Mouse (Mus musculus): ENCODE measurements around the gene S100pbp. TPM values are rescaled to one million over a fixed set of nuclear protein-coding genes. Genes with fewer than 3 reads are reported as not detected.

The S100pbp gene
- polyA plus RNA-seq, 1 experiment from 2014 or later = 30.7 TPM

- DNase-seq (ENCODE audit: low spot score) = no peak
These were observed 21.9 kb upstream of the S100pbp start for GRCm38 (mm10) chr4:129211461-129211860.

GRCm38 (mm10) chr4:129209504-129209903 is 20.0 kb upstream of the S100pbp start:
- ATAC-seq (replicated peaks; ENCODE audit: low FRiP score) (no peak), DNase-seq (ENCODE audit: low spot score) (no peak)
- H3K9ac ChIP-seq (ENCODE audit: low read length) = no peak overlapping the region
- H3K4me1 ChIP-seq (replicated peaks; ENCODE audit: control insufficient read depth, insufficient read depth, low read length) = no peaks in the 10 kb centered on the region
- peaks cover 17% of the 10 kb centered on the region; the same call in 1 of the 2 replicates for H3K36me3 ChIP-seq (ENCODE audit: control insufficient read depth, insufficient read depth, low read length)
- H3K4me2 ChIP-seq (ENCODE audit: low read depth, low read length, severe bottlenecking) = no peak overlapping the region
- no peaks in the 10 kb centered on the region for H3K27me3 ChIP-seq (ENCODE audit: control insufficient read depth, insufficient read depth, low read length)
- 63% methylated on average over 7 of the region's 7 CpGs for WGBS
- H3K27ac ChIP-seq (ENCODE audit: low read depth, low read length) = no peak overlapping the region
- H3K4me3 ChIP-seq (ENCODE audit: low read depth, low read length) = no peak overlapping the region
- H3K9me3 ChIP-seq (ENCODE audit: control insufficient read depth, low read length) = no peaks in the 10 kb centered on the region

More at GRCm38 (mm10) chr4:129211461-129211860, 21.9 kb upstream of the S100pbp start:
- Histone ChIP-seq H3K36me3 (ENCODE audit: control insufficient read depth, insufficient read depth, low read length) (peaks cover 15% of the 10 kb centered on the region; the same call in 1 of the 2 replicates), H3K9me3 (ENCODE audit: control insufficient read depth, low read length) (no peaks in the 10 kb centered on the region), H3K27ac (ENCODE audit: low read depth, low read length) (no peak overlapping the region), H3K4me3 (ENCODE audit: low read depth, low read length) (no peak overlapping the region), H3K27me3 (ENCODE audit: control insufficient read depth, insufficient read depth, low read length) (no peaks in the 10 kb centered on the region), H3K4me2 (ENCODE audit: low read depth, low read length, severe bottlenecking) (no peak overlapping the region), H3K9ac (ENCODE audit: low read length) (no peak overlapping the region), H3K4me1 (replicated peaks; ENCODE audit: control insufficient read depth, insufficient read depth, low read length) (no peaks in the 10 kb centered on the region)
- WGBS = 82% methylated on average over 4 of the region's 4 CpGs
- no peak for ATAC-seq (replicated peaks; ENCODE audit: low FRiP score)

- no peak for DNase-seq (ENCODE audit: low spot score)
- no peak overlapping the region for H3K4me3 ChIP-seq (ENCODE audit: low read depth, low read length)
- H3K27me3 ChIP-seq (ENCODE audit: control insufficient read depth, insufficient read depth, low read length) = no peaks in the 10 kb centered on the region
- no peak overlapping the region for H3K9ac ChIP-seq (ENCODE audit: low read length)
- peaks cover 11% of the 10 kb centered on the region; the same call in 1 of the 2 replicates for H3K36me3 ChIP-seq (ENCODE audit: control insufficient read depth, insufficient read depth, low read length)
- no peak overlapping the region for H3K4me2 ChIP-seq (ENCODE audit: low read depth, low read length, severe bottlenecking)
- ATAC-seq (replicated peaks; ENCODE audit: low FRiP score) = no peak
- H3K27ac ChIP-seq (ENCODE audit: low read depth, low read length) = no peak overlapping the region
- H3K9me3 ChIP-seq (ENCODE audit: control insufficient read depth, low read length) = no peaks in the 10 kb centered on the region
- 93% methylated on average over 8 of the region's 8 CpGs for WGBS
- no peaks in the 10 kb centered on the region for H3K4me1 ChIP-seq (replicated peaks; ENCODE audit: control insufficient read depth, insufficient read depth, low read length)
These were observed 17.3 kb upstream of the S100pbp start for GRCm38 (mm10) chr4:129206792-129207191.

GRCm38 (mm10) chr4:129204655-129205054 is 15.1 kb upstream of the S100pbp start:
- DNase-seq (ENCODE audit: low spot score) (no peak), ATAC-seq (replicated peaks; ENCODE audit: low FRiP score) (no peak)
- Histone ChIP-seq H3K36me3 (ENCODE audit: control insufficient read depth, insufficient read depth, low read length) (peaks cover 9% of the 10 kb centered on the region; the same call in 1 of the 2 replicates), H3K9ac (ENCODE audit: low read length) (no peak overlapping the region), H3K27ac (ENCODE audit: low read depth, low read length) (no peak overlapping the region), H3K27me3 (ENCODE audit: control insufficient read depth, insufficient read depth, low read length) (no peaks in the 10 kb centered on the region), H3K4me3 (ENCODE audit: low read depth, low read length) (no peak overlapping the region), H3K4me2 (ENCODE audit: low read depth, low read length, severe bottlenecking) (no peak overlapping the region), H3K9me3 (ENCODE audit: control insufficient read depth, low read length) (no peaks in the 10 kb centered on the region), H3K4me1 (replicated peaks; ENCODE audit: control insufficient read depth, insufficient read depth, low read length) (no peaks in the 10 kb centered on the region)
- WGBS = 95% methylated on average over 10 of the region's 10 CpGs

GRCm38 (mm10) chr4:129197514-129197913 is 8.0 kb upstream of the S100pbp start:
- no peak for ATAC-seq (replicated peaks; ENCODE audit: low FRiP score)
- no peak overlapping the region for H3K4me2 ChIP-seq (ENCODE audit: low read depth, low read length, severe bottlenecking)
- no peak overlapping the region for H3K9ac ChIP-seq (ENCODE audit: low read length)
- no peaks in the 10 kb centered on the region for H3K4me1 ChIP-seq (replicated peaks; ENCODE audit: control insufficient read depth, insufficient read depth, low read length)
- H3K9me3 ChIP-seq (ENCODE audit: control insufficient read depth, low read length) = no peaks in the 10 kb centered on the region
- DNase-seq (ENCODE audit: low spot score) = no peak
- H3K4me3 ChIP-seq (ENCODE audit: low read depth, low read length) = no peak overlapping the region
- peaks cover 14% of the 10 kb centered on the region for H3K36me3 ChIP-seq (ENCODE audit: control insufficient read depth, insufficient read depth, low read length)
- WGBS = 95% methylated on average over 6 of the region's 6 CpGs
- H3K27me3 ChIP-seq (ENCODE audit: control insufficient read depth, insufficient read depth, low read length) = no peaks in the 10 kb centered on the region
- H3K27ac ChIP-seq (ENCODE audit: low read depth, low read length) = no peak overlapping the region

GRCm38 (mm10) chr4:129194280-129194679 is 4.8 kb upstream of the S100pbp start:
- H3K27ac ChIP-seq (ENCODE audit: low read depth, low read length) = no peak overlapping the region

GRCm38 (mm10) chr4:129191691-129192090 is 2.2 kb upstream of the S100pbp start:
- no peak overlapping the region for H3K27ac ChIP-seq (ENCODE audit: low read depth, low read length)
- no peak overlapping the region for H3K4me2 ChIP-seq (ENCODE audit: low read depth, low read length, severe bottlenecking)
- H3K27me3 ChIP-seq (ENCODE audit: control insufficient read depth, insufficient read depth, low read length) = no peaks in the 10 kb centered on the region
- no peak overlapping the region for H3K4me3 ChIP-seq (ENCODE audit: low read depth, low read length)
- peaks cover 5% of the 10 kb centered on the region for H3K4me1 ChIP-seq (replicated peaks; ENCODE audit: control insufficient read depth, insufficient read depth, low read length)
- ATAC-seq (replicated peaks; ENCODE audit: low FRiP score) (no peak), DNase-seq (ENCODE audit: low spot score) (no peak)
- H3K36me3 ChIP-seq (ENCODE audit: control insufficient read depth, insufficient read depth, low read length) = no peaks in the 10 kb centered on the region; the same call in 1 of the 2 replicates
- H3K9me3 ChIP-seq (ENCODE audit: control insufficient read depth, low read length) = no peaks in the 10 kb centered on the region
- no peak overlapping the region for H3K9ac ChIP-seq (ENCODE audit: low read length)
- 75% methylated on average over 5 of the region's 5 CpGs for WGBS

More at GRCm38 (mm10) chr4:129194280-129194679, 4.8 kb upstream of the S100pbp start:
- H3K9me3 ChIP-seq (ENCODE audit: control insufficient read depth, low read length) = no peaks in the 10 kb centered on the region
- no peak overlapping the region for H3K9ac ChIP-seq (ENCODE audit: low read length)
- ATAC-seq (replicated peaks; ENCODE audit: low FRiP score) (no peak), DNase-seq (ENCODE audit: low spot score) (no peak)
- WGBS = 92% methylated on average over 1 of the region's 1 CpGs
- H3K36me3 ChIP-seq (ENCODE audit: control insufficient read depth, insufficient read depth, low read length) = peaks cover 14% of the 10 kb centered on the region
- H3K4me2 ChIP-seq (ENCODE audit: low read depth, low read length, severe bottlenecking) = no peak overlapping the region
- no peaks in the 10 kb centered on the region for H3K27me3 ChIP-seq (ENCODE audit: control insufficient read depth, insufficient read depth, low read length)
- H3K4me1 ChIP-seq (replicated peaks; ENCODE audit: control insufficient read depth, insufficient read depth, low read length) = peaks cover 5% of the 10 kb centered on the region
- H3K4me3 ChIP-seq (ENCODE audit: low read depth, low read length) = no peak overlapping the region

- H3K27ac ChIP-seq (ENCODE audit: low read depth, low read length) = no peak overlapping the region
- H3K9me3 ChIP-seq (ENCODE audit: control insufficient read depth, low read length) = no peaks in the 10 kb centered on the region
- no peaks in the 10 kb centered on the region for H3K36me3 ChIP-seq (ENCODE audit: control insufficient read depth, insufficient read depth, low read length)
- no peaks in the 10 kb centered on the region for H3K27me3 ChIP-seq (ENCODE audit: control insufficient read depth, insufficient read depth, low read length)
- H3K9ac ChIP-seq (ENCODE audit: low read length) = peak overlapping the region; percentile 81
- peak overlapping the region; percentile 80 for H3K4me2 ChIP-seq (ENCODE audit: low read depth, low read length, severe bottlenecking)
- H3K4me1 ChIP-seq (replicated peaks; ENCODE audit: control insufficient read depth, insufficient read depth, low read length) = peaks cover 5% of the 10 kb centered on the region
- peak overlapping the region; percentile 92 for H3K4me3 ChIP-seq (ENCODE audit: low read depth, low read length)
- DNase-seq (ENCODE audit: low spot score) (peak; percentile 56), ATAC-seq (replicated peaks; ENCODE audit: low FRiP score) (no peak)
- WGBS = 4% methylated on average over 12 of the region's 12 CpGs
These were observed 1.0 kb upstream of the S100pbp start for GRCm38 (mm10) chr4:129190538-129190937.

- WGBS = under 1% methylated on average over 57 of the region's 74 CpGs
- H3K4me2 ChIP-seq (ENCODE audit: low read depth, low read length, severe bottlenecking) = peak overlapping the region; percentile 72
- peak overlapping the region; percentile 87 for H3K9ac ChIP-seq (ENCODE audit: low read length)
- peaks cover 5% of the 10 kb centered on the region for H3K4me1 ChIP-seq (replicated peaks; ENCODE audit: control insufficient read depth, insufficient read depth, low read length)
- ATAC-seq (replicated peaks; ENCODE audit: low FRiP score) (peak; percentile 35), DNase-seq (ENCODE audit: low spot score) (no peak)
- peak overlapping the region; percentile 92 for H3K4me3 ChIP-seq (ENCODE audit: low read depth, low read length)
- no peaks in the 10 kb centered on the region for H3K36me3 ChIP-seq (ENCODE audit: control insufficient read depth, insufficient read depth, low read length)
- peak overlapping the region; percentile 85 for H3K27ac ChIP-seq (ENCODE audit: low read depth, low read length)
- H3K27me3 ChIP-seq (ENCODE audit: control insufficient read depth, insufficient read depth, low read length) = no peaks in the 10 kb centered on the region
- no peaks in the 10 kb centered on the region for H3K9me3 ChIP-seq (ENCODE audit: control insufficient read depth, low read length)
These were observed 555 bp downstream of the S100pbp start for GRCm38 (mm10) chr4:129188803-129189541.

All from forebrain, embryonic 11.5 days (tissue).